Mouse (Mus musculus) adrenal gland, postnatal 36 days (tissue): ENCODE measurements around the gene Dmxl2. TPM values are rescaled to one million over a fixed set of nuclear protein-coding genes. Genes with fewer than 3 reads are reported as not detected.

Experiments used
- DNase-seq, 2 experiments: peaks; one replicate each; pipeline ENCODE4 v3.0.0; 2021; ENCODE audit warnings: mixed read lengths in 1 of 2
- long read RNA-seq, 2 experiments: library from polyadenylated mRNA; stranded (forward); transcript quantifications; one replicate each; pipeline ENCODE4 v2.0.0; 2021; ENCODE audit warnings: borderline sequencing depth in 2 of 2
- total RNA-seq, 2 experiments: library from RNA; stranded (reverse); gene quantifications; 2 replicates each; pipeline ENCODE4 v1.2.3; 2021

Dmxl2 gene
- total RNA-seq: 10 to 100 TPM; 14.3 to 16.0 TPM
- long read RNA-seq, experiment 1: 0 reads
- long read RNA-seq, experiment 2, partial matches to known transcripts: 0 of 1 reads
- long read RNA-seq, experiment 2, other reads (novel, unspliced or antisense): 1 of 1 reads

DNA sequence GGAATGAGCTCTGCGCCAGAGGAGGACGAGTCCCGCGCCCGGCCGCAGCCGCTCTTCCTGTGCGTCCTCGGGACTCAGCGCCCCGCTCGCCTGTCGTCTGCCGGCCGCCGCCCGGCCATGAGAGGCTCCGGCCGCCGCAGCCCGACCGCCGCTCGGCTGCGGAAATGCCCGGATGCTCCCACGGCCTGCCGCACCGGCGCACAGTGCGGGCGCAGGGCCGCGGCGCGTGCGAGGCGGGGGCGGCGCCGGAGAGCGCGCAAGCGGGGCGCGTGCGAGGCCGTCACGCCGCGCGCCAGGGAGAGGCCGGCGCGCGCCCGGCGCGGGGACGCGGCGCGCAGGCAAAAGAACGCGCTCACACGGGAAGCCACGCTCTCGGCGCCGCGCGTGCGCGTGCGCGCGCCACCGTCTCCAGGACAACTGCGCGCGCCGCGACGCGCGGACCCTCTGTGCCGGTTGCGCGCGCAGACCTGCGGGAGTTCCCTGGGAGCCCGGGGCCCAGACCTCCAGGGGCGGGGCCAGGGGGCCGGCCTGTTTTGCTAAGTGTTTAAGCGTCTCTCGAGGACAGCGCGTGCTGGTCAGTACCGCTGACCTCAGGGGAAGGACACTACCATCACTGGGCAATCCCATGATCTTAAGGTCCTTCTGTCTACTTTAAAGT lies at the start of gene Dmxl2:
Gene Dmxl2 (minus strand): TSS at position 174 of the 658 bp plus-strand sequence.
- peak; percentile 93 to 96 for DNase-seq

DNA sequence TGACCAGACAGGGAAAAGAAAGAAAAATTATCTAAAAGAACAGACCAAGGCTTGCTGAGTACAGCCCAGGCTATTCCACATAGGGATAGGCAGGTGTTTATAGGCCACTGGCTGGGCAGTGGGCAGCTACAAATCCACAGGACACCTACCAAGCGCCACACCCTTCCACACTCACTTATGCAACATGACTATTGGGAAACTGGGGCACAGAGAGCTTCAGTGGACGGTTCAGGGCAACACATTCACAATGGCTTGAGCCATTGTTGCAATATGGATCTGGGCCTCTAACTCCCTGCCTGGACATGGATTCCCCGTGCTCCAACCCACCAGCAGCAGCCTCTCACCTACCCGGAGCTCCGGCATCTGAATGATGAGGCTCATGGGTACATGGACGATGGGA lies 48.0 kb upstream of the Dmxl2 start:
- DNase-seq: no peak

DNA sequence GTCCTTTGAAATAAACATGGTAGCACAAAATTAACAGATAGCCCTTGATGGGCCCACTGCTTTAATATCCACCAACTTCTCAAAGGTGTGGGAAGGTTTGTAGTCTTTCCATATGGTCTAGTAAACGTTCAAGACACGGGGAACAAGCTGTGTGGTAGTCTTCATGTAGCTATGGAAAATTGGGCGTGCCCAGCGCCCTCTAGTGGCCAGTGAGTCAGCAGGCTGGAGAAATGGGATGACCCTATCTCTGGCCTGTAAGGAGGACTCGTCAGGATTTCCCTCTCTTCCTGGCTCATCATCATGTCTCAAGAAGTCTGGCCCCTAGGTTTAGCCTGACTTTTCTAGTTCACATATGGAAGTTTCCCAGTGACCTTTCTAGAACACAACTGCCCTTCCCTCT lies 46.1 kb upstream of the Dmxl2 start:
- DNase-seq: peak; percentile 79

DNA sequence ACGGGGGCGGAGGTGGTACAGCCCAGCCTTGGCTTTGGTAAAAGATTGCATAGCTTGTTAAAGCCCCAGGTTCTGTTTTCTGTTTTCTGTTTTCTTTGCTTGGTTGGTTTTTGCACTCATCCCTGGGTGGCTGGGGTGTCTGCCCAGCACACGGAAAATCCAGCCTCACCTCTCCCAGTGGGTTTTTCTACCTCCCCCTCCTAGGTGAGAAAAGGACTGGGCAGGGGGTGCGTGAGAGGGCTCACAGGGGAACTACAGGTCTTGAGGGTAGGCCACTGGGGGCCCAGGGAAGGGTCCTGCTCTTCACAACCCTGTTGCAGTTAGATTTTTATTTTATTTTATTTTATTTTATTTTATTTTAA lies 43.5 kb upstream of the Dmxl2 start:
- DNase-seq: no peak

DNA sequence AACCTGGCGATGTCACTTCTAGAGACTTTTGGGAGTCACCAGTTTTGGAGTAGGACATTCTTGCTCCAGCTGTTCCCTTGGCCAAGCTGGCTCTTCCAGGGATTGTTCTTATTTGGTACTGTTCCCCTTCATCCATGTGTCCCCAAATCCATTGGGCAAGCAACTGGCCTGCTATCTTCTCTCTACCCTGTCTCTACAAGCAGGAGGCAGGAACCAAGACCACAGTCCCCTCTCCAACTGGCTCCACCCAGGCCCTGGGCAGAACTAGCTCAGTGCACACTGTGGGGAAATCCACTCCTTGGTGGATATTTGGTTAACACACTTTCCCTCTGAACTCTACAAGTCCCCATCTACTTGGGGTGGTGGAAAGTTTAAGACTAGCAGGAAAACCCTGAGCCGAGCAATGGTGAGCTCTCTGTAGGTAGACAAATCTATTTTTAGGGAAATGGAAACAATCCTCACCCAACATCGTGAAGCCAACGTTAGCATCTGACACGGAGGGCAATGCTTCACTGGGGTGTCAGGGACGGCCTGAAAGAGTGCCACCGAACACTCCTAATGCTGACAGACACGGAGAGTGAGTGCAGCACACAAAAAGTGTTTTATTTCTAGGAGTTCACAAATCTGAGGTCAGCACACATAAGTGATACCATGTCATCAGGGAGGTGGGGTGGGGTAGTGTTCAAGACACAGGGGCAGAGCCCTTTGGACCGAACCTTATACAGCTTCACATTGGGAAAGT lies 43.0 kb upstream of the Dmxl2 start:
- no peak for DNase-seq

DNA sequence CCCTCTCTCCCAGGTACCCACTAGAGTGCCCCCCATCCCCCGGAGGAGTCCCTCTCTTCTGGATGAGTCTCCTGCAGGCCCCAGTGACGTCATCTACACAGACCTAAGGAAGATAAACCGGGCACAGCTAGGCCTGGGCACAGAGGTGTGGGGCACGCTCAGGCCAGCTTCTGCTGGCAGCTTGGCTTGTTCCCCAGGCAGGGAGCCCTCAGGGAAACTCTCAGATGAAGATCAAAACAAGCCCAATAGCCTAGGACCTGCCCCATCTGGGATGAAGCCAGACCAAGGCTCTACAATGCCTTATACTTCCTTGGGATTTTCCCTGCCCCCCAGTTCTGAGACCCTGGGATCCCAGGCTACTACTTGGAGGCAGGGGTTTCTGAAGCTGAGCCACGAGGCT lies 39.4 kb upstream of the Dmxl2 start:
- DNase-seq: peak in 1 of 2 experiments; percentile 25

DNA sequence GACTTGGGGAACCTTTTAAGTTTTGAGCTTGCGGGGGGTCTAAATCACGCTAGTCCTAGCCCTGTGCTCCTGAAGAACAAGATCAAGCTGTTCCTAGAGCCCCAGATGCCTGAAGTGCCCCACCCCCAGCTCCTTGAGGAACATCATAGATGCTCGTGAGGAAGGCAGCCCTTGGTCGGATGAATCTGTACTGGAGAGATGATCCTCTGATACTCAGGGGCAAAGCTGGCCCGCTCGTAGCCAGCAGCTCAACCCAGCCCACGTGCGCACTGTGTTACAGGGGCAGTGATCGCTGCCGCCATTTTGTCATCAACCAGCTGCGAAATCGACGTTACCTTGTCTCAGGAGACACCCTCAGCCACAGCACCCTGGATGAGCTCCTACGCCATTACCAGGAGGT lies 37.3 kb upstream of the Dmxl2 start, which contains the start of gene Sh2d7:
Gene Sh2d7 (plus strand): TSS at position 301 of the 400 bp plus-strand sequence.
- DNase-seq: no peak

DNA sequence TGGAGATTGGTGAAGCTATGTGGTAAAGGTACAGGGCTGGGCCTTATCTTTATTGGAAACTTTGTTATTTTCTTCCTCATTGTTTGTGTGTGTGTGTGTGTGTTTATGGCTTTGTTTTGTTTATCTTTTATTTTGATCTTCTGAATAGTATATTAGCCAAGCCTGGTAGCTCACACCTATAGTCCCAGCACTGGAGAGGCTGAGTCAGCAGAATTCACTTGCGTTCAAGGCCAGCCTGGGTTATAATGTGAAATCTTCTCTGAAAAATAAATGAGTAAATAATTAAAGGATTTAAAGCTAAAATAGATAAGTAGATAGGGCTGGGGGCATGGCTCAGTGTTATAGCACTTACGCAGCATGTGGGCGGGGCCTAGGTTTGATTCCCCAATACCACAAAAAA lies 36.8 kb upstream of the Dmxl2 start:
- DNase-seq: no peak

DNA sequence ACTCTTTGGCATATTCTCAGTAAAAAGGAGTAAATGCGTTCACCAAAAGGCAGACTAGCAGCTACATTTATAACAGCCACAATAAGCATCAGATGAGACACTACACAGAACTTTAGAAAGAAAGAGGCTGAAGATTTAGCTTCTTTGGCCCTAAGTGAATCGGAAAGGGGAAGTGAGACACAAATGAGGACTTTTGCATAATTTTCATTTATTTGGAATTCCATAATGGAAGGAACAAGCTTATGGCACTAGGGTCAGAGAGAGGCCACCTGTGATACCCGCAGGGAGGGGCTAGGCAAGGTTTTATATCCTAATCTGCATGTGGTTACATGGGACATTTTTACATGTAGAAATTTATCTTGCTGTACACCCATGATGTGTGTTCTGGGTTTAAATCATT lies 36.1 kb upstream of the Dmxl2 start:
- DNase-seq: no peak

DNA sequence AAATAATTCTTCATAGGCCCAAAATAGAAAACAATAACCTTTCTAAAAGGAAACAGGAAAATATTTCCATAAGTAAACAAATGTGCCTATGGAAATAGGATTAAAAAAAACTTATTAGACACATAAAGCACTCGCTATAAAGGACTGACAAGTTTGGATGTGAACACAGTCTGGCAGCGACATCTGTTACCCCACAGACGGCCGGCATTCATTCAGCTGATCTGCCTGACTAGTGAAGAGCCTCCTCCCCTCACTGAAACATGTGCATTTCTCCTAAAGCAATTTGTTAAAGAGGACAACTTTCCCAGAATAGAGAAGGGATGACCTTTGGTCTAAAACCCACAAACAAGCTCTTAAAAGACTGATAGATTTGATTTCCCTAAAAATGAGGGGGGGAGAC lies 35.6 kb upstream of the Dmxl2 start:
- no peak for DNase-seq

DNA sequence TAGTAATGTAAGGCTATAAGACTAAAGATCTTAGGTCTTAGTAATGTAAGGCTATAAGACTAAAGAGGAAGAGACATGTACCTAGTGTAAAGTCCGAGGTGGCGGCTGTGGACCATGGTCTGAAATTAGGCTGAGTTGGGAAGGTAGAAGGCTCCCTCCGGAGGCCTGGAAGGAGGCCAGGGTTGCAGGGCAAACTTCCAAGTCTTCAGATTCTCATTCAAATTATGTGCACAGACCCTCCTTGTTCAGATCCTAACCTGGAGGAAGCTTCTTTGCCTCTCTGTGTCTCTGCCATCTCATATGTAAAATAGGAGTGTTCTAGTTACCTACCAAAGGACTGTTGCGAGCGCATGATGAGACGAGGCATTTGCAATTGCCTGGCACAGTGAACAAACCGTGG lies 34.8 kb upstream of the Dmxl2 start:
- DNase-seq: no peak

DNA sequence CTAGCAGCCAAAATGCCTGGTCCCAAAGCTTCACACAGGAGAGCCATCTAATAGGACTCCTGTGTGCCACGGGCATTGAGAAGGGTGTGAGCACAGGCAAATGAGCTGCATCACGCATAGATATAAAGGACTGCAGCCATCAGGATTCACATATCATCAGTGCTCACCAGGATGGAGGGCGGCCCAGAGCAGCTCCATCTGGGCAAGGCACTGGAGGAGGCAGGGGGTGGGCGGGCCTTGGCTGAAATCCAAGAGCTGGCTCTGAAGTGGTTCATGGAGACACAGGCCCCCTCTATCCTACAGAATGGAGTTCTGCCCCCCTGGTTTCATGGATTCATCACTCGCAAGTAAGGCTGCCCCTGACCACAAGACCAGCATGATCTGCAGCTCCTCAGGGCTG lies 32.5 kb upstream of the Dmxl2 start:
- DNase-seq: peak in 1 of 2 experiments; percentile 8

DNA sequence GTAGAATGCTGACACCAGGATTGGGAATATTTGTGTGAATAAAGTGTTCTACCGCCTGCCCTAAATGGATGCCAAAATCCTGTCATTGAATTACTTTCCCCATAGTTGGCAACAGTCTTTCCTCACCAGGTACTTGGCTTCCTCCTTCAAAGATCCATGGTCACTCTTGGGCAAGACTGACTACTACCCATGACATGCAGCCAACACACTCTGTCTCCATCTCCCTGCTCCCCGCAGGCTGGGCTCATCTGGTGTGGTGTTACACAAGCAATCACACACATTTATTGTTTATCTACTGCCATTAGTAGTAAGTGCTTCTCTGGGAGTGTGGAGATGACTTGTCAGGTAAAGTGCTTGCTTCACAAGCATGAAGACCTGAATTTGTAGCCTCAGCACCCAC lies 31.5 kb upstream of the Dmxl2 start:
- DNase-seq: no peak

DNA sequence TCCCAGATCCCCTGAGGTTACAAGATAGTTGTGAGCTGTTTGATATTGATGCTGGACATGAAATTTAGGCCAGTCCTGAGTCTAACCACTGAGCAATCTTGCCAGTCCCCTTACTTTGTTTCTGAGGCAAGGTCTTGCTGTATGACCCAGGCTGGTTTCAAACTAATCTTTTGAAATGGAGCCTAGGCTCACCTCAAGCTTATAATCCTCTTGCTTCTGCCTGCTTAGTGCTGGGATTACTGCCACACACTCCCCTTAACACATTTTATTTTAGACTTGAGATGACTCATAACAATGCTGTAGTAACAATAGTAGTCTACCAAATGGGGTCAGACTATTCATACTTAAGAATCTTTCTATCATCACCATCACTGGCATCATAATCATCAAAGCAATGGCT lies 30.0 kb upstream of the Dmxl2 start:
- no peak for DNase-seq

DNA sequence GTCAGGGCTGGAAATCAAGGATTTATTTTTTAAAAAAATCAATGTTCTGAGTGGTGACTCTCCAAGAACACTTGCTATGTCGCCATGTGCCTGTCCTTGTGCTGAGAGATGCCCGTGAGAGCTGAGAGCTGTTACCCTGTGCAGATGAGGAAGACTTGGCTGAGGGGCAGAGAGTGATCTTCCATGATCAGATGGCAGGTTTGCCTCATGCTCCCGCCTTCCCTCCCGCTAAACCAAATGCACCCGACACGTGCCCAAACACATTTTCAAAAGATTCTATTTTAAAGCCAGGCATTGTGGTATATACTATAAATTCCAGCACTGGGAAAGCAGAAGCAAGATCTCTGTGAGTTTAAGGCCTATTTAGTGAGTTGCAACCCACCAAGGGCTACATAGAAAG lies 29.4 kb upstream of the Dmxl2 start:
- no peak for DNase-seq

DNA sequence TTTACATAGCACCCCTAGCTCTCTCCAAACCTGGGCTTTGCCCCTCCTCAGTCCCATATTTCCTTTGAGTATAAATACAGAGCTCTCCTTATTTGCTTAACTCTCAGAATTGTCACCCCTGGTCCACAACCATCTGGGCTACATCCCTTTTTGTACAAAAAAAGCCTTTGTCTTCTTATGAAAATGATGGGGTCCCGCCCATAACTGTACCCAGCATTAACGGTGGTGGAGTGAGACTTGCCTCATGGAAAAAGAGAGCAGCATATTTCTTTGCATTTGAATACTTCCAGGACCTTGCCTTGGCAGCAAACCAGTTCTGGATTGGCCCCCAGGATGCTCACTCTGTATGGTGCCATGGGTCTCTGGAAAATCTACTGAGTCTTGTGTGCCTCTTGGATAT lies 28.5 kb upstream of the Dmxl2 start:
- no peak for DNase-seq

DNA sequence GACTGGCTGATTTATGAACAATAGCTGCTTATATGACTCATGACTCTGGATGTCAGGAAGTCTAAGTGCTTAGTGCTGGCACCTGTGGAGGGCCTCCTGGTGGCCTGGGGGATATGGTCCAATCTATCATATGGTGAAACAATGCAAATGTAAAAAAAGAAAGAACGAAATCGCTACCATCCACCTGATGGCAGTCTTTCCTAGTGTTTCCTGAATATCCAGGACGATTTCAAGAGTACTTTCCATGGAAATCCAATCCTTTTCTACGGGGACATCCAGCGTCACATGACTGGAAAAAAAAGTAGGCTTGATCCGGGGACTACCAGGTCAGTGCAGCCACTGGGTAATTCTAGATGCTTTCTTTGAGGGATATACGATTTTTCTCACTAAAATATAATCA lies 26.3 kb upstream of the Dmxl2 start:
- no peak for DNase-seq

DNA sequence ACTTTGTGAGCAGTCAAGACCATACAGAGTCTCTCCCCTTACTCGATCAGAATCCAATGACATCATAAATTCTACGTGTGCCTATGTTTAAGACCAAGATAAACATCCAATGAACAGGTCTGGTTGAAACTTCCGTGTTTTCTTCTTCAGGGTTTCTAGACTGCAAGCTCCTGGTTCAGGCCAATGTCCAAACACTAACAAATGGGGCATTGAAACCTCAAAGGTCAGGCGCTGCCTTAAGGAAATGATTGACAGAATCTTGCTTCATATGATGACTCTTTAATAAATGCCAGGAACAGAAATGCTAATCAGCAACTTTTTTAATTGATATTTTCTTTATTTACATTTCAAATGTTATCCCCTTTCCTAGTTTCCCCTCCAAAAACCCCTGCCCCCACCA lies 18.9 kb upstream of the Dmxl2 start:
- no peak for DNase-seq

DNA sequence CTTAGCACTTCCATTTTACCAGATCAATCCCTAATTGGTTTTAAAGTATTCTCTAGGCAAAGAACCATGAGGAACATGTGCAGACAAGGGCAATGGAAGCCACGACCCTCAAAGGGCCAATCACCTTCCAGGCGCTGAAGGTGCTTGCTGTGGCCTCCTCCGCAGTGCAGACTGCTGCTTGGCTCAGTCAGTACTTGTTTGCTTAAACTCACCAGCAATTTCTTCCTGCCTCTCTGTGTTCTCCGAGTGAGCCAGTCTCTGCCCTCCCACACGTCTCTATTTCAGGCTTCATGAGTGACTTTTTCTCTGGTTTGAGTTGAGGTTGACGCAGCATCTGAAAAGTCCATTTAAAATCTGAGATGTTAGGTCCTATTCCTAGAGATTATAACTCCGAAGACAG lies 17.5 kb upstream of the Dmxl2 start:
- DNase-seq: no peak

DNA sequence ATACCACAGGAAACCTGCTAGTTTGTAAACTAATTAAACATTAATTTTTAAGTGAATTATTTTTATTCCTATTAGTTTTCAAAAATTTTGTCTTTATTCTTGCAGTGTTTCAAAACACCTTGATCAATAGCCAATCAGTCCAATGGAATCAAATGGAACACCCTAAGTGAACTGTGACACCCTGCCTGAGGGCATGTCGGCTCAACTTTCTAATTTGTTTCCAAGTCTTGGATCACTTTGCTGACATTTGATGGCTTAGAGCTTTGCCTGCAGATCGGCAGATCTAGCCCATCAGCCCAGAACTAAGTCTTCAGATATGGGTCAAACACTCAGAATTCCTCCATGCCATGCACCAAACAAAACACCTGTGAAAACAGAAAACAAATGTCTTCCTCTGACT lies 14.6 kb upstream of the Dmxl2 start:
- no peak for DNase-seq

DNA sequence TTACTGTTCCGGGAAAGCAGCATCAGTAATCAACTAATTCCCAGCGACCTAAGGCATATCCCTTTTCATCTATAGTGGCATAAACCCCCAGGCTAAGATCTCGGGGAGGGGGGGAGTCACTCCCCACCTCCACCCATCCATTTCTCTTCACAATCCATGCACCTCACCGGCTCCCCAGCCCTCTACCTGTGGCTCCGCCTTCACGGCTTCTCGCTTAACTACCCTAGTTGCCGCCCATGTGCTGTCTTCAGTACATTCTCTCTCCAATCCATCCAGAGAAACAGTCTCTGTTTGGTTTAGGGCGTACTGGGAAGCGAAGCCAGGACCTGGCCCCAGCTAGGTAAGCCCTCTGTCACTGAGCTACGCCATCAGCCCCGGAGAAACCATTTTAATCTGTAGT lies 1.4 kb upstream of the Dmxl2 start:
- DNase-seq: no peak

DNA sequence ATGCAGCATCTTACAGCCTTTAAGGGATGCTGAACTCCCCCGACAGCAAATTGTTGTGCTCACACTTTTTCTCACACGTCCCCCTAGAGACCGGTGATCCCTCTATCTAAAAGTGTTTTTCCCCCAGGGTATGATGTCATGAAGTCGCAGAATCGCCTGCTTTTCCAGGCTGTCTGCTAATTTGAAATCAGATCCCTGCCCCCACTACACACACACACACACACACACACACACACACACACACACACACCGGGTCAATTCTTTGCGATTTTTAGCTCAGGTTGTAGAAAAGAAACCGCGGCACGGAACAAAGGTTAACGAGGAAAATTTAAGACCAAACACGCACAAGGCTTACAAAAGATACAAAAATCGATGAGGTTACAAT lies 677 bp upstream of the Dmxl2 start:
- no peak for DNase-seq

DNA sequence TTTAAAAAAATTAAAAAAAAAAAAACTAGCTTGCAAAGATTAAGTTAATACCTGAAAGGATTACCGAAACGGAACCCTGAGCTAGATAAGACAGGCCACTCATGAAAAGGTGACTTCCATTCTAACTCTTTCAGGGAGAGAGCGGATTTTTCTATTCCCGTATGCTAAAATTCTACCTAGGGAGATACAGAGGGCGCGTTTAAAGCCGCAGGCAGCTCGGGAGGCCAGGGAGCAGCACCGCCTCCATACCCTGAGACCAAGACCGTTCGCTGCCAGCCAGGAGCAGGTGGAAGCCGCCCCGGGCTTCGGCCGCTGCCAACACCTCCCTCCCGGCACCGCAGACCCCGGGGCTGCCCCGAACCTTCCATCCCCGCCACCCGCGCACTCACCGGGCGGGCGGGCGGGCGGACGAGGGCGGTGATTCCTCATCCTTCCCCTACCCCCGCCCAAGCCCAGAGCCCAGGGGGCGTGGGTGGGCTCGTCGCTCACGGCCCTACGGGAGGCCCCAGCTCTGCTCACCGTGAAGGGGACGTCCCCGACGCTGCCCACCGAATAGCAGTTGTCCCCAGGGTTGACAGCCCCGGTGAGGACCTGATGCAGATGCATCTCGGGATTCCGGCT lies 484 bp downstream of the Dmxl2 start:
- peak; percentile 33 to 60 for DNase-seq

DNA sequence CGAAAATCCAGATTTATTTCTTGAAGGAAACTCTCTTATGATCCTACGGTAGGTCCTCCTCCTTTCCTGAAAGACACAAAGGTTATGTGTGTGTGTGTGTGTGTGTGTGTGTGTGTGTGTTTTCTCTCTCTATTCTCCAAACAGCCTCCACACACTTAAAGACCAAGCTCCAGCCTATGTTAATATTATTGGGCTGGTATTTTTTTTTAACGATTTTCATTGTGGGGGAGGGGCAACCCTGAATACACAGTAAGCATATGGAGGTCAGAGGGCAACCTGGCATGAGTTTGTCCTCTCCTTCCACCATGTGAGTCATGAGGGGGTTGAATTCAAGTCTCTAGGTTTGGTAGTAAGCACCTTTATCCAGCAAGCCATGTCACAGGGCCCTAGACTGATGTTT lies 1.6 kb downstream of the Dmxl2 start:
- DNase-seq: no peak
